ENCODE assay signal across 27 mouse cellular contexts in the genomic region with DNA sequence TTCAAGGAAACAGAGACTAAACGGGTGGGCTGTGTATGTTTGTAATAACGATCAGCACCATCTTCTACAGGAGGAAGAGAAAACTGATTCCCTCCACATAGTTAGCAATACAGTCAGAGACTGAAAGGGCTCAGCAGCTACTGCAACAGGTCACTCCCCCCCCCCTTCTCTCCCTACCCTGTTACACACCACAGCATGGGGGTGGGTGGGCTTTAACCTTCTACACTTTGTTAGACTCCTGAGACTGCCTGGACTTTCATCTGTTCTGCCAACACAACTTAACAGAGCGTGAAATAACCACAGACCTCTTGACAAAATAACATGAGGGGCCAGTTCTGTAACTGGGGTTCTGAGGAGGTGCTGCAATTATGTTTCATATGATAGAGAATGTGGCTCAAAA. TPM values are rescaled to one million over a fixed set of nuclear protein-coding genes. Genes with fewer than 3 reads are reported as not detected.
DNase-seq lines count a peak whose midpoint lies in the region; ATAC-seq and TF ChIP-seq lines count a peak whose summit lies in the region.
"Had no signal": no experiment of that assay in that cellular context is flagged by ENCODE, and none has a peak within 500 bp of the region (broad histone marks: within the 10 kb centered on the region; RNA-seq: fewer than 3 reads in every experiment).

No protein-coding gene starts in this region.

- no peaks in the 10 kb centered on the region for H3K36me3 ChIP-seq in embryonic facial prominence, embryonic 11.5 days (replicated peaks; ENCODE audit: control insufficient read depth, insufficient read depth, low read depth, low read length)
- H3K36me3 ChIP-seq in embryonic facial prominence, embryonic 10.5 days (replicated peaks) = no peaks in the 10 kb centered on the region
- H3K36me3 ChIP-seq in kidney, adult 2 months (ENCODE audit: control insufficient read depth, insufficient read depth, low read length) = no peaks in the 10 kb centered on the region
- no peaks in the 10 kb centered on the region for H3K36me3 ChIP-seq in kidney, embryonic 16.5 days (ENCODE audit: insufficient read depth, low read length)
- H3K36me3 ChIP-seq: embryonic facial prominence, embryonic 15.5 days; forebrain, embryonic 12.5 days; hindbrain, embryonic 10.5 days; hindbrain, embryonic 15.5 days; limb, embryonic 12.5 days; liver, embryonic 15.5 days; lung, embryonic 15.5 days; midbrain, embryonic 10.5 days; neural tube, embryonic 12.5 days had no signal

- no peaks in the 10 kb centered on the region for H3K4me1 ChIP-seq in embryonic facial prominence, embryonic 11.5 days (ENCODE audit: control insufficient read depth, insufficient read depth, low read length)
- 0 out of 2 replicates have a peak, but pooled peaks cover 3% of the 10 kb centered on the region for H3K4me1 ChIP-seq in embryonic facial prominence, embryonic 10.5 days
- H3K4me1 ChIP-seq in kidney, adult 2 months (ENCODE audit: control insufficient read depth, insufficient read depth, low read length) = 0 out of 2 replicates have a peak, but pooled peaks cover 5% of the 10 kb centered on the region
- H3K4me1 ChIP-seq in kidney, embryonic 16.5 days (ENCODE audit: insufficient read depth, low read length) = peaks cover 17% of the 10 kb centered on the region
- H3K4me1 ChIP-seq: embryonic facial prominence, embryonic 15.5 days; forebrain, embryonic 12.5 days; hindbrain, embryonic 15.5 days; liver, embryonic 15.5 days; lung, embryonic 15.5 days; midbrain, embryonic 10.5 days; neural tube, embryonic 12.5 days had no signal

- 0 out of 2 replicates have a peak, but pooled peaks have one; percentile 18 for ATAC-seq in embryonic facial prominence, embryonic 11.5 days (replicated peaks; ENCODE audit: insufficient number of reproducible peaks, low FRiP score, low TSS enrichment, low read depth)
- peak; percentile 98 for ATAC-seq in kidney, embryonic 16.5 days (ENCODE audit: low FRiP score, low TSS enrichment)

- WGBS in embryonic facial prominence, embryonic 11.5 days = 62% methylated on average over 3 of the region's 3 CpGs
- WGBS in embryonic facial prominence, embryonic 10.5 days = 73% methylated on average over 3 of the region's 3 CpGs
- WGBS in kidney, adult 2 months = 31% methylated on average over 3 of the region's 3 CpGs
- 33% methylated on average over 3 of the region's 3 CpGs for WGBS in kidney, embryonic 16.5 days

- TF ChIP-seq POLR2A in kidney, adult 2 months (IDR thresholded peaks at IDR 0.05; ENCODE audit: low read depth, low read length) = no peak

- H3K27ac ChIP-seq in embryonic facial prominence, embryonic 11.5 days (replicated peaks; ENCODE audit: low read depth, low read length) = no peak overlapping the region
- no peak overlapping the region for H3K27ac ChIP-seq in embryonic facial prominence, embryonic 10.5 days (replicated peaks)
- no peak overlapping the region for H3K27ac ChIP-seq in kidney, adult 2 months (ENCODE audit: insufficient read depth, low read depth, low read length)
- H3K27ac ChIP-seq in kidney, embryonic 16.5 days (ENCODE audit: low read length) = peak overlapping the region; percentile 66
- H3K27ac ChIP-seq: embryonic facial prominence, embryonic 15.5 days; forebrain, embryonic 12.5 days; hindbrain, embryonic 10.5 days; hindbrain, embryonic 15.5 days; limb, embryonic 12.5 days; liver, embryonic 15.5 days; lung, embryonic 15.5 days; midbrain, embryonic 10.5 days; neural tube, embryonic 12.5 days had no signal

- no peaks in the 10 kb centered on the region for H3K9me3 ChIP-seq in embryonic facial prominence, embryonic 11.5 days (replicated peaks; ENCODE audit: control insufficient read depth, low read length)
- H3K9me3 ChIP-seq in embryonic facial prominence, embryonic 10.5 days = no peaks in the 10 kb centered on the region
- H3K9me3 ChIP-seq in kidney, embryonic 16.5 days (ENCODE audit: low read length) = no peaks in the 10 kb centered on the region
- H3K9me3 ChIP-seq: embryonic facial prominence, embryonic 15.5 days; forebrain, embryonic 12.5 days; hindbrain, embryonic 10.5 days; hindbrain, embryonic 15.5 days; limb, embryonic 12.5 days; liver, embryonic 15.5 days; lung, embryonic 15.5 days; midbrain, embryonic 10.5 days; neural tube, embryonic 12.5 days had no signal

- TF ChIP-seq CTCF in kidney, adult 2 months (conservative IDR thresholded peaks at IDR 0.05; ENCODE audit: insufficient read depth, insufficient read length, low read depth, low read length) = no peak

- no peak overlapping the region for H3K9ac ChIP-seq in embryonic facial prominence, embryonic 11.5 days (replicated peaks; ENCODE audit: low read length)
- no peak overlapping the region for H3K9ac ChIP-seq in kidney, embryonic 16.5 days (replicated peaks; ENCODE audit: low read length)
- H3K9ac ChIP-seq: embryonic facial prominence, embryonic 15.5 days; forebrain, embryonic 12.5 days; hindbrain, embryonic 15.5 days; limb, embryonic 12.5 days; liver, embryonic 15.5 days; lung, embryonic 15.5 days; neural tube, embryonic 12.5 days had no signal

- no peak for DNase-seq in embryonic facial prominence, embryonic 11.5 days (ENCODE audit: low spot score)
- no peak for DNase-seq in embryonic facial prominence, embryonic 10.5 days (ENCODE audit: low spot score)
- peak; percentile 55 for DNase-seq in kidney, adult 2 months
- DNase-seq in kidney, postnatal 36 days = peak; percentile 35 to 48
- DNase-seq in cerebellum, postnatal 4 days (ENCODE audit: low spot score in 2 of 2) = no peak
- DNase-seq in left cerebral cortex, adult 8-10 months (ENCODE audit: low spot score in 2 of 2) = no peak
- DNase-seq: adrenal gland, postnatal 25 days; cerebellum, adult 11-12 months; cerebellum, postnatal 10 days; gastrocnemius, postnatal 10 days; heart, postnatal 14 days; thymus, adult 2 months; thymus, postnatal 36 days had no signal

- no peaks in the 10 kb centered on the region for H3K27me3 ChIP-seq in embryonic facial prominence, embryonic 11.5 days (ENCODE audit: control insufficient read depth, insufficient read depth, low read length)
- no peaks in the 10 kb centered on the region for H3K27me3 ChIP-seq in embryonic facial prominence, embryonic 10.5 days (replicated peaks; ENCODE audit: low read depth, poor library complexity, severe bottlenecking)
- no peaks in the 10 kb centered on the region for H3K27me3 ChIP-seq in kidney, adult 2 months (replicated peaks; ENCODE audit: control insufficient read depth, insufficient read depth, low read length)
- H3K27me3 ChIP-seq in kidney, embryonic 16.5 days (ENCODE audit: insufficient read depth, low read length) = no peaks in the 10 kb centered on the region
- H3K27me3 ChIP-seq: embryonic facial prominence, embryonic 15.5 days; forebrain, embryonic 12.5 days; hindbrain, embryonic 15.5 days; limb, embryonic 12.5 days; liver, embryonic 15.5 days; lung, embryonic 15.5 days; neural tube, embryonic 12.5 days had no signal

- H3K4me2 ChIP-seq in embryonic facial prominence, embryonic 11.5 days (ENCODE audit: low read depth, low read length) = no peak overlapping the region
- no peak overlapping the region for H3K4me2 ChIP-seq in kidney, embryonic 16.5 days (replicated peaks; ENCODE audit: low read depth, low read length)
- H3K4me2 ChIP-seq: embryonic facial prominence, embryonic 15.5 days; forebrain, embryonic 12.5 days; hindbrain, embryonic 15.5 days; limb, embryonic 12.5 days; liver, embryonic 15.5 days; lung, embryonic 15.5 days; neural tube, embryonic 12.5 days had no signal

- no peak overlapping the region for H3K4me3 ChIP-seq in embryonic facial prominence, embryonic 11.5 days (ENCODE audit: low read depth, low read length)
- H3K4me3 ChIP-seq in embryonic facial prominence, embryonic 10.5 days = no peak overlapping the region
- no peak overlapping the region for H3K4me3 ChIP-seq in kidney, adult 2 months (ENCODE audit: insufficient read depth, low read depth, low read length)
- H3K4me3 ChIP-seq in kidney, embryonic 16.5 days (ENCODE audit: low read length) = no peak overlapping the region
- H3K4me3 ChIP-seq: embryonic facial prominence, embryonic 15.5 days; forebrain, embryonic 12.5 days; hindbrain, embryonic 10.5 days; hindbrain, embryonic 15.5 days; limb, embryonic 12.5 days; liver, embryonic 15.5 days; lung, embryonic 15.5 days; midbrain, embryonic 10.5 days; myocyte; neural tube, embryonic 12.5 days had no signal

RNA-seq across cellular contexts. Expression of a gene that starts 50.7 kb away (rescaled TPM):
- 5.1 and 5.7 TPM in 2 replicates for polyA plus RNA-seq in embryonic facial prominence, embryonic 11.5 days (2014; fragmentation: Nextera tagmentation; extraction: Ambion mirVana)
- 4.5 and 5.4 TPM in 2 replicates for polyA plus RNA-seq in embryonic facial prominence, embryonic 10.5 days (2016; fragmentation: Nextera tagmentation; extraction: Ambion mirVana)
- 3.4 and 4.1 TPM in 2 replicates for polyA plus RNA-seq in kidney, adult 2 months (2012; rRNA removed)
- 18.4 and 20.1 TPM in 2 replicates for polyA plus RNA-seq in kidney, embryonic 16.5 days (2015; fragmentation: Nextera tagmentation; extraction: Ambion mirVana)
- total RNA-seq in left cerebral cortex, adult 8-10 months (2022) = 100 to 1,000 TPM; 356 to 442 (median 391) TPM
- total RNA-seq: megakaryocyte progenitor cell, adult 5-6 weeks; MEL had no signal
- polyA plus RNA-seq: liver, adult 2 months; myocyte had no signal

Comparison
In these comparisons a context has a peak if more than half of its experiments do, and no peak if none do; other contexts are left out.
1. DNase-seq: peak in kidney, adult 2 months (single experiment) and kidney, postnatal 36 days (2 of 2); none in embryonic facial prominence, embryonic 11.5 days (single experiment), embryonic facial prominence, embryonic 10.5 days (single experiment), cerebellum, postnatal 4 days (0 of 2) and left cerebral cortex, adult 8-10 months (0 of 2).